Mouse (Mus musculus): Measurements from ENCODE around the gene Ifitm1. TPM values are rescaled to one million over a fixed set of nuclear protein-coding genes. Genes with fewer than 3 reads are reported as not detected.
"Not testable (repeated sequence)": the region's sequence is repeated elsewhere in the genome, so short reads cannot be mapped to it uniquely, and the experiment has no call there.

The Ifitm1 gene
- total RNA-seq, 2 experiments from 2014 or later: 3.4 to 4.1 TPM

DNA sequence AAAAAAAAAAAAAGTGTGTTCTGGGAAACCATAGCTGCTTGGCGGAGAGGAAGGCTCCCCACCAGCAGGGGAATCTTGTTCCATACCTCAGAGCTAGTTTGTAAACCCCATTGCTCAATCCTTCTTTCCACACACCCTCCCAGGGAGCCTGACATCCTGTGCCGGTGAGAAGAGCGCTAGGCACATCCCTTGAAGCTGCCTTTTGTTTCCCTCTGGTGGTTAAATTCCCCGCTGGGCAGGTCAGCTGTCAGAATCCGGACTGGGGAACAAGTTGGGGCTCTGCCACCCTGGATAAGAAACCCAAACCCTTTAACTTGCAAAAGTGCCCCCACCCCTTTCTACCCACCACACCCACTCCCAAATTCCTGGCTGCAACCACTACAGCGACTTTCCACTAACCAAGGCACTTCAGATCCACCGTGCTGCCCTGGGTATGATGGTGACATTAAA lies 41.3 kb downstream of the Ifitm1 start:
- peak; percentile 32 to 66 for DNase-seq
- intact Hi-C loops (cut with DNase I): loop anchor here (1.0 to 5.0 kb wide), 5 partner anchors 50 to 169 kb away; partner anchors contain the start of genes Bet1l, Gm45785, Pgghg and Ric8a

DNA sequence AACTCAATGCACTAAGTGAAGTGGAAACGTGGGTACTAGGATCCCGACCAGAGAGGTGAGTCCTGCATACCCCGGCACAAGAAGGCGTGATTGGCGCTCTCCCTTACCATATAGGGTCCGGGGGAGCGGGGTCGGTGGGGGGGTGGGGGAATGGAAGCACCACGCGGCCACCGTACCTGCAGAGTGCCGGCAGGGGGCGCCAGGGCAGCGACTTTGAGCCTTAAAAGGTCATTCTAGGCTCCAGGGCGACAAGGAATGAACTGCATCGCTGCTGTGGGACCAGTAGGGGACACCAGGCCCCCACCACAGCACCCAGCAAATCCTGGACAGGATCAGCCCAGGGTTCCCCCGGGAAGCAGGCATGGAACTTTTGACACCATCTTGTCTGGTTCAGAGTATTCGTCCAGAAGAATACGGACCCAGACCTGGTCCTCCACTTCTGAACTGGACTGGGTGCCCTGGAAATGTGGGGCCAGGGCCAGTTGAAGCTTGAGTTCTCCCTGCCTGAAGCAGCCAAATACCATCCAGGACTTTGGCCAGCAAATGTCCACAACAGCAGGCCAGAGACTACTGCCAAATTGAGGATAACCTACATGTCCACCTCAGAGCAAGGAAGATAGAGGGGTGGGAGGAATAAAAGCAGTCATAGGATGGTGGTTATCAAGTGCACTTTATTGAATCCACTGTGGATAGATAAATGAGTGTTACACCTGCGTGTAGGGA lies 42.1 kb downstream of the Ifitm1 start:
- peak; percentile 81 to 91 for DNase-seq
- intact Hi-C loops (cut with DNase I): loop anchor here (1.0 to 5.0 kb wide), 6 partner anchors 39 to 168 kb away; partner anchors contain the start of genes Bet1l, Gm45785, Pgghg and Ric8a

DNA sequence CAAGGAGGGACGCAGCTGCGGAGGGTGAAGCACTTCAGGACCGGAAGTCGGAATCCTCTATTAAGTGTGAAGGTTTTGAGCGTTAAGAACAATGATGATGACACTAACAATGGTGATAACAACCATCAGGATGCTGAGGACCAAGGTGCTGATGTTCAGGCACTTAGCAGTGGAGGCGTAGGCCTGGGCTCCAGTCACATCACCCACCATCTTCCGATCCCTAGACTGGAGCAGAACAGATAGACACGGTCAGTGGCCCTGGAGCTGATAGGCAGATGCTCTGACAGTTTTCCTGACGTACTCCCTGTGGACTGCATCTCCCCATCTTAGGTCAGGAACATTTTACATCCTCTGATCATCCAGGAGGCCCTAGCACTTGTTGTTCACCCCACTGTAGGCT lies 42.6 kb downstream of the Ifitm1 start:
- peak; percentile 17 to 44 for DNase-seq
- intact Hi-C loops (cut with DNase I): loop anchor here (1.0 to 5.0 kb wide), 5 partner anchors 39 to 168 kb away; partner anchors contain the start of genes Bet1l, Gm45785, Pgghg and Ric8a

DNA sequence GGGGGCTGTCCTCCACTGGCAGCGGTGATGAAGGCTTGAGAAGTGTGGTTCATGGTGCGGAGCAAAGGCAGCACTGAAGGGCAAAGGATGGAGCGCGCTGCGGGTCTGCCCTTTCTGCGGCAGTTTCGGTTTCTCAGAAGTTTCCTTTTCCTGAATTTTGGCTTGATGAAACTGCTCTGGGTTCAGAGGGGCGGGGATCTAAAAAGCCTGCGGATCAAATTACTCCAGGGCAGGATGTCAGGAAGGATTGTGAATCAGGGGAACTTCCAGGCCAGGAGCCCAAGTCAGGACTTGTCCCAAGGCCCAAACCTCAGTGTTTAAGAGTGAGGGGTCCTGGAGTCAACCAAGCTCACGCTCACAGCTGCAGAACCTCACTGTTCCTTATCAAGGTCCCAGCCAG lies 43.6 kb downstream of the Ifitm1 start, which contains the start of gene Ifitm3:
Gene Ifitm3 (minus strand): TSS at position 178 of the 400 bp plus-strand sequence.
- peak; percentile 73 for DNase-seq
- intact Hi-C loops (cut with DNase I): no loop called here

GRCm38 (mm10) chr7:141011238-141011770 lies 44.3 kb downstream of the Ifitm1 start:
- no peak for DNase-seq
- intact Hi-C loops (cut with DNase I): no loop called here

- intact Hi-C loops (cut with DNase I): no loop called here
- DNase-seq: no peak
Measured at GRCm38 (mm10) chr7:141016707-141017697, 50.0 kb downstream of the Ifitm1 start.

DNA sequence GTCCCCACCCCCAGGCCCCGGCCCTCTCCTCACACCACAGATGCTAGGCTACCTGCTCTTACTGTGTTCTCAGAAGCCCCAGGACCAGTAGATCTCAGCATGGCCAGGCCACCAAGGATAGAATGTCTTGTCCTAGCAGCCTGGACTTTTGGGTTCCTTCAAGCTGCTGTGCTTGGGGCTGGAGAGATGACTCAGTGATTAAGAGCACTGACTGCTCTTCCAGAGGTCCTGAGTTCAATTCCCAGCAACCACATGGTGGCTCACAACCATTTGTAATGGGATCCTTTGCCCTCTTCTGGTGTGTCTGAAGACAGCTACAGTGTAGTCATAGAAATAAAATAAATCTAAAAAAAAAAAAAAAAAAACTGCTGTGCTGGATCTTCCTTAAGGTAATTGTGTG lies 50.8 kb downstream of the Ifitm1 start, which contains the start of gene Ifitm6:
Gene Ifitm6 (minus strand): TSS at position 101 of the 400 bp plus-strand sequence.
- DNase-seq; intact Hi-C loops (cut with DNase I): not testable (repeated sequence)

DNA sequence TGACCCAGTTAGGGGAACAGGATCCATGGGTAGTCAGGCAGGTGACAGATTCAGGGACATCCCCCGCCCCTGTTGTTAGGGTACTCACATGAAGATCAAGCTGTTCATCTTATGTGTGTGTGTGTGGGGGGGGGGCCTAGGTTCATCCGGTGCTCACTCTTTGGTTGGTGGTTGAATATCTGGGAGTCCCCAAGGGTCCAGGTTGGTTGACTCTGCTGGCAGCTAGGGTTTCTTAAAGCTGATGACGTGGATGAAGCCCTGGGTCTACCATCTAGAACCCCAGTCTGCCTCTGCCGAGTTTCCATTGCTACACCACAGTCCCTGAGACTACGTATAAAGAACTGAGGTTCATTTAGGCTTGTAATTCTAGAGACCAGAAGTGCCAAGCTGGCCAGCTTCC lies 52.0 kb downstream of the Ifitm1 start:
- no peak for DNase-seq
- intact Hi-C loops (cut with DNase I): no loop called here

Other genes starting within 250 kb of the Ifitm1 start
- 10 to 100 TPM in 1 of 2 experiments, 1 to 10 TPM in 1; 4.3 to 13.2 TPM for gene Cyp2e1, start 203.5 kb upstream of the Ifitm1 start, total RNA-seq (2021)
- gene Syce1, start 179.4 kb upstream of the Ifitm1 start, total RNA-seq (2021): not detected
- under 1 TPM; 0.19 to 0.35 TPM for gene Zfp941, start 145.0 kb upstream of the Ifitm1 start, total RNA-seq (2021)
- gene Urah, start 132.2 kb upstream of the Ifitm1 start, total RNA-seq (2021): 1 to 10 TPM in 1 of 2 experiments, under 1 TPM in 1; 0.44 to 1.2 TPM
- gene Scgb1c1, start 121.7 kb upstream of the Ifitm1 start, total RNA-seq (2021): 10 to 100 TPM; 23.9 to 24.8 TPM
- not detected for gene Odf3, start 119.4 kb upstream of the Ifitm1 start, total RNA-seq (2021)
- not detected for gene Gm45785, start 110.9 kb upstream of the Ifitm1 start, total RNA-seq (2021)
- gene Ric8a, start 110.3 kb upstream of the Ifitm1 start, total RNA-seq (2021): 10 to 100 TPM; 19.8 to 22.4 TPM
- gene Bet1l, start 109.6 kb upstream of the Ifitm1 start, total RNA-seq (2021): 10 to 100 TPM; 10.3 to 11.0 TPM
- gene Psmd13, start 85.3 kb upstream of the Ifitm1 start, total RNA-seq (2021): 10 to 100 TPM; 85.8 to 92.3 TPM
- gene Sirt3, start 84.9 kb upstream of the Ifitm1 start, total RNA-seq (2021): 10 to 100 TPM; 62.1 to 71.1 TPM
- gene Cox8b, start 66.8 kb upstream of the Ifitm1 start, total RNA-seq (2021): 1,000 to 10,000 TPM; 2,774 to 2,839 TPM
- not detected for gene Nlrp6, start 46.3 kb upstream of the Ifitm1 start, total RNA-seq (2021)
- 1 to 10 TPM; 4.4 to 4.9 TPM for gene Pgghg, start 25.8 kb upstream of the Ifitm1 start, total RNA-seq (2021)
- gene Ifitm5, start 16.9 kb upstream of the Ifitm1 start, total RNA-seq (2021): under 1 TPM in 1 of 2 experiments, not detected in 1; 0.42 TPM
- gene Gm45717, start 11.3 kb upstream of the Ifitm1 start, total RNA-seq (2021): under 1 TPM in 1 of 2 experiments, not detected in 1; 0.76 TPM
- gene Ifitm2, start 11.2 kb upstream of the Ifitm1 start, total RNA-seq (2021): 100 to 1,000 TPM; 111 to 112 TPM
- 100 to 1,000 TPM; 113 to 167 TPM for gene Ifitm3, start 43.5 kb downstream of the Ifitm1 start, total RNA-seq (2021)
- 1 to 10 TPM in 1 of 2 experiments, under 1 TPM in 1; 0.47 to 1.0 TPM for gene Ifitm6, start 50.7 kb downstream of the Ifitm1 start, total RNA-seq (2021)
- gene Gm17387, start 61.9 kb downstream of the Ifitm1 start, total RNA-seq (2021): not detected
- not detected for gene B4galnt4, start 93.9 kb downstream of the Ifitm1 start, total RNA-seq (2021)
- not detected for gene Pkp3, start 111.0 kb downstream of the Ifitm1 start, total RNA-seq (2021)
- 1 to 10 TPM; 5.6 to 9.5 TPM for gene Sigirr, start 133.4 kb downstream of the Ifitm1 start, total RNA-seq (2021)
- under 1 TPM; 0.14 to 0.33 TPM for gene Ano9, start 150.6 kb downstream of the Ifitm1 start, total RNA-seq (2021)
- gene Ptdss2, start 155.2 kb downstream of the Ifitm1 start, total RNA-seq (2021): 10 to 100 TPM; 25.8 to 36.2 TPM
- 10 to 100 TPM; 66.8 to 67.8 TPM for gene Rnh1, start 205.6 kb downstream of the Ifitm1 start, total RNA-seq (2021)
- 100 to 1,000 TPM in 1 of 2 experiments, 10 to 100 TPM in 1; 97.9 to 104 TPM for gene Hras, start 226.8 kb downstream of the Ifitm1 start, total RNA-seq (2021)
- gene Lrrc56, start 226.9 kb downstream of the Ifitm1 start, total RNA-seq (2021): 1 to 10 TPM; 2.8 to 4.0 TPM
- gene Lmntd2, start 246.9 kb downstream of the Ifitm1 start, total RNA-seq (2021): not detected
- gene Rassf7, start 248.6 kb downstream of the Ifitm1 start, total RNA-seq (2021): 1 to 10 TPM in 1 of 2 experiments, under 1 TPM in 1; 0.79 to 1.7 TPM